Mouse (Mus musculus): ENCODE results near the gene Ddi2.

GRCm38 (mm10) chr4:141688505-141688904 lies 34.7 kb downstream of the Ddi2 start:
- TF ChIP-seq CTCF (IDR thresholded peaks at IDR 0.05; ENCODE audit: borderline replicate concordance, insufficient read depth, low read depth, low read length) (no peak), POLR2A (IDR thresholded peaks at IDR 0.05; ENCODE audit: borderline replicate concordance, insufficient read depth, low read length) (no peak)
